Mouse (Mus musculus): ENCODE results near the gene Cpsf7.
A peak's percentile ranks its signal among the peaks of the same experiment; 100 is the strongest.

DNA sequence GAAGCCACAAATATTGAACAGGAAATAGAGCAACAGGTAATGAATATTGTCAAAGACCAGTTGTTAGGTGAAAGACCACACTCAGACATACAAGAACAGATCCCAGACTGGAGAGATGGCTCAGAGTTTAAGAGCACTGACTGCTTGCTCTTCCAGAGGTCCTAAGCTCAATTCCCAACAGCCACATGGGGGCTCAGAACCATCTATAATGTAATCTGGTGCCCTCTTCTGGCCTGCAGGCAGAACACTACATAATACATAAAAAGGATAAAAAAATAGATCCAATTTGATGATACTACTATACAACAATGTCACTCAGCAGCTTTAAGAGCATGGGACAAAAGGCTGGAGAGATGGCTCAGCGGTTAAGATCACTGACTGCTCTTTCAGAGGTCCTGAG, 4.7 kb upstream of the Cpsf7 start:
- TF ChIP-seq CTCF (IDR thresholded peaks at IDR 0.05) = peak; percentile 64
- no peak for TF ChIP-seq POLR2A (IDR thresholded peaks at IDR 0.05; ENCODE audit: insufficient read depth, low read depth, low read length)
- TF ChIP-seq EP300 (IDR thresholded peaks at IDR 0.05; ENCODE audit: insufficient read depth, low read depth, low read length) = no peak

All from heart, adult 2 months (tissue).